Mouse (Mus musculus) monocyte, adult 2 months (primary cell): ENCODE results near the gene Csnk1g1.

ENCODE experiments used
- DNase-seq, 2 experiments: peaks; one replicate each; pipeline ENCODE4 v3.0.0; 2022; ENCODE audit warnings: low spot score in 2 of 2, low read depth in 1 of 2

Csnk1g1 gene

GRCm38 (mm10) chr9:66067542-66067941 is 158.8 kb downstream of the Csnk1g1 start:
- DNase-seq = no peak

- no peak for DNase-seq
Observed at GRCm38 (mm10) chr9:66068056-66068455, 159.3 kb downstream of the Csnk1g1 start.

- no peak for DNase-seq
Observed at GRCm38 (mm10) chr9:66068971-66069391, 160.3 kb downstream of the Csnk1g1 start.

GRCm38 (mm10) chr9:66069583-66069982 is 160.9 kb downstream of the Csnk1g1 start, which contains the start of gene Snx22:
Gene Snx22, minus strand, starts transcription at chr9:66069719.
- DNase-seq = peak; percentile 48 to 57

- DNase-seq = no peak
Observed at GRCm38 (mm10) chr9:66070151-66070550, 161.4 kb downstream of the Csnk1g1 start.

- DNase-seq = no peak
Observed at GRCm38 (mm10) chr9:66072754-66073153, 164.0 kb downstream of the Csnk1g1 start.

- DNase-seq = no peak
Observed at GRCm38 (mm10) chr9:66078072-66078471, 169.3 kb downstream of the Csnk1g1 start.

- DNase-seq = no peak
Observed at GRCm38 (mm10) chr9:66078493-66078892, 169.8 kb downstream of the Csnk1g1 start.

- DNase-seq = no peak
Observed at GRCm38 (mm10) chr9:66080804-66081459, 172.2 kb downstream of the Csnk1g1 start.

- DNase-seq = no peak
Observed at GRCm38 (mm10) chr9:66081999-66082398, 173.3 kb downstream of the Csnk1g1 start.

GRCm38 (mm10) chr9:66084171-66084570 is 175.4 kb downstream of the Csnk1g1 start:
- DNase-seq = no peak

- no peak for DNase-seq
Observed at GRCm38 (mm10) chr9:66087062-66087461, 178.3 kb downstream of the Csnk1g1 start.

GRCm38 (mm10) chr9:66088411-66088810 is 179.7 kb downstream of the Csnk1g1 start:
- DNase-seq = no peak

GRCm38 (mm10) chr9:66090593-66091244 is 182.0 kb downstream of the Csnk1g1 start:
- no peak for DNase-seq

GRCm38 (mm10) chr9:66091327-66092231 is 182.9 kb downstream of the Csnk1g1 start:
- DNase-seq = no peak

GRCm38 (mm10) chr9:66092664-66093063 is 183.9 kb downstream of the Csnk1g1 start:
- DNase-seq = no peak
